In genomic region chr11:88548832-88549528, GRCm38 (mm10) we compare ENCODE assay signal across 13 mouse cellular contexts.
A peak's percentile ranks its signal among the peaks of the same experiment; 100 is the strongest.
DNase-seq lines count a peak whose midpoint lies in the region; ATAC-seq and TF ChIP-seq lines count a peak whose summit lies in the region.
"Had no signal": no experiment of that assay in that cellular context is flagged by ENCODE, and none has a peak within 500 bp of the region (broad histone marks: within the 10 kb centered on the region; RNA-seq: fewer than 3 reads in every experiment).

No protein-coding gene starts in this region.

- WGBS in forebrain, embryonic 15.5 days, result 61% methylated on average over 6 of the region's 6 CpGs
- WGBS in forebrain, postnatal 0 days, result 69% methylated on average over 6 of the region's 6 CpGs
- 72% methylated on average over 6 of the region's 6 CpGs for WGBS in midbrain, embryonic 11.5 days
- WGBS in midbrain, postnatal 0 days, result 74% methylated on average over 6 of the region's 6 CpGs
- WGBS in embryonic facial prominence, embryonic 12.5 days, result 69% methylated on average over 6 of the region's 6 CpGs
- WGBS in midbrain, embryonic 14.5 days, result 66% methylated on average over 6 of the region's 6 CpGs

- no peak overlapping the region for H3K4me2 ChIP-seq in forebrain, embryonic 15.5 days (replicated peaks)
- H3K4me2 ChIP-seq in forebrain, postnatal 0 days (ENCODE audit: low read depth), result no peak overlapping the region
- no peak overlapping the region for H3K4me2 ChIP-seq in midbrain, embryonic 11.5 days
- no peak overlapping the region for H3K4me2 ChIP-seq in midbrain, postnatal 0 days (ENCODE audit: low read depth, low read length, poor library complexity, severe bottlenecking)
- no peak overlapping the region for H3K4me2 ChIP-seq in embryonic facial prominence, embryonic 12.5 days (replicated peaks)
- no peak overlapping the region for H3K4me2 ChIP-seq in midbrain, embryonic 14.5 days (ENCODE audit: low read length)
- H3K4me2 ChIP-seq: liver, embryonic 12.5 days had no signal

- 0 out of 2 replicates have a peak overlapping the region, but pooled peaks have one; percentile 35 for H3K27ac ChIP-seq in forebrain, embryonic 15.5 days (replicated peaks)
- no peak overlapping the region for H3K27ac ChIP-seq in forebrain, postnatal 0 days (ENCODE audit: low read depth, low read length)
- H3K27ac ChIP-seq in midbrain, embryonic 11.5 days (ENCODE audit: low read depth, low read length), result no peak overlapping the region; the same call in 1 of the 2 replicates
- no peak overlapping the region for H3K27ac ChIP-seq in midbrain, postnatal 0 days (ENCODE audit: low read depth, low read length)
- H3K27ac ChIP-seq in embryonic facial prominence, embryonic 12.5 days, result peak overlapping the region; percentile 20
- 0 out of 2 replicates have a peak overlapping the region, but pooled peaks have one; percentile 6 for H3K27ac ChIP-seq in midbrain, embryonic 14.5 days (replicated peaks; ENCODE audit: low read depth, low read length)
- H3K27ac ChIP-seq: liver, embryonic 12.5 days had no signal

- H3K9ac ChIP-seq in forebrain, embryonic 15.5 days (replicated peaks), result no peak overlapping the region
- H3K9ac ChIP-seq in forebrain, postnatal 0 days, result no peak overlapping the region
- no peak overlapping the region for H3K9ac ChIP-seq in midbrain, embryonic 11.5 days (ENCODE audit: low read length)
- H3K9ac ChIP-seq in midbrain, postnatal 0 days (replicated peaks; ENCODE audit: low read length, poor library complexity, severe bottlenecking), result no peak overlapping the region
- H3K9ac ChIP-seq in embryonic facial prominence, embryonic 12.5 days, result no peak overlapping the region
- H3K9ac ChIP-seq in midbrain, embryonic 14.5 days (replicated peaks; ENCODE audit: low read length), result no peak overlapping the region
- H3K9ac ChIP-seq: liver, embryonic 12.5 days had no signal

- ATAC-seq in forebrain, embryonic 15.5 days (replicated peaks), result no peak
- ATAC-seq in forebrain, postnatal 0 days, result no peak
- no peak for ATAC-seq in midbrain, embryonic 11.5 days (ENCODE audit: low FRiP score)
- no peak for ATAC-seq in midbrain, postnatal 0 days (ENCODE audit: low FRiP score)
- no peak for ATAC-seq in embryonic facial prominence, embryonic 12.5 days (ENCODE audit: insufficient number of reproducible peaks, insufficient read depth, low FRiP score, low TSS enrichment)
- ATAC-seq in midbrain, embryonic 14.5 days (ENCODE audit: low FRiP score, low TSS enrichment), result no peak
- ATAC-seq: intestine, embryonic 16.5 days; liver, embryonic 12.5 days had no signal

- no peak for TF ChIP-seq CTCF in forebrain, postnatal 0 days (IDR thresholded peaks at IDR 0.05; ENCODE audit: low read depth)
- TF ChIP-seq CTCF in midbrain, postnatal 0 days (IDR thresholded peaks at IDR 0.05), result no peak

- H3K4me1 ChIP-seq in forebrain, embryonic 15.5 days, result peaks cover 74% of the 10 kb centered on the region
- 0 out of 2 replicates have a peak, but pooled peaks cover 4% of the 10 kb centered on the region for H3K4me1 ChIP-seq in forebrain, postnatal 0 days (ENCODE audit: insufficient read depth)
- peaks cover 66% of the 10 kb centered on the region for H3K4me1 ChIP-seq in midbrain, embryonic 11.5 days (ENCODE audit: control insufficient read depth, insufficient read depth, low read length)
- H3K4me1 ChIP-seq in midbrain, postnatal 0 days (ENCODE audit: insufficient read depth, low read length), result peaks cover 14% of the 10 kb centered on the region
- H3K4me1 ChIP-seq in embryonic facial prominence, embryonic 12.5 days, result peaks cover 75% of the 10 kb centered on the region
- H3K4me1 ChIP-seq in midbrain, embryonic 14.5 days (ENCODE audit: control insufficient read depth, insufficient read depth, low read length), result peaks cover 69% of the 10 kb centered on the region

- DNase-seq in forebrain, postnatal 0 days, result no peak
- peak; percentile 83 for DNase-seq in midbrain, embryonic 11.5 days (ENCODE audit: low spot score, missing footprints)
- no peak for DNase-seq in midbrain, postnatal 0 days (ENCODE audit: low spot score)
- DNase-seq in midbrain, embryonic 14.5 days, result no peak
- no peak for DNase-seq in cerebellum, adult 9-10 months
- no peak for DNase-seq in gastrocnemius, postnatal 25 days
- DNase-seq: cerebellum, adult 18-20 months; lung, postnatal 14 days; spleen, adult 18-20 months had no signal

- no peaks in the 10 kb centered on the region for H3K9me3 ChIP-seq in forebrain, embryonic 15.5 days
- no peaks in the 10 kb centered on the region for H3K9me3 ChIP-seq in forebrain, postnatal 0 days (ENCODE audit: low read length)
- no peaks in the 10 kb centered on the region for H3K9me3 ChIP-seq in midbrain, embryonic 11.5 days (ENCODE audit: control insufficient read depth, low read length)
- H3K9me3 ChIP-seq in midbrain, postnatal 0 days (ENCODE audit: low read length), result no peaks in the 10 kb centered on the region
- H3K9me3 ChIP-seq in embryonic facial prominence, embryonic 12.5 days, result no peaks in the 10 kb centered on the region
- no peaks in the 10 kb centered on the region for H3K9me3 ChIP-seq in midbrain, embryonic 14.5 days (ENCODE audit: control insufficient read depth, low read length)
- H3K9me3 ChIP-seq: liver, embryonic 12.5 days had no signal

- no peak overlapping the region for H3K4me3 ChIP-seq in forebrain, embryonic 15.5 days
- H3K4me3 ChIP-seq in forebrain, postnatal 0 days (ENCODE audit: low read depth, low read length), result no peak overlapping the region
- H3K4me3 ChIP-seq in midbrain, embryonic 11.5 days (ENCODE audit: low read depth, low read length), result no peak overlapping the region
- no peak overlapping the region for H3K4me3 ChIP-seq in midbrain, postnatal 0 days (ENCODE audit: low read depth, low read length)
- H3K4me3 ChIP-seq in embryonic facial prominence, embryonic 12.5 days, result no peak overlapping the region
- no peak overlapping the region for H3K4me3 ChIP-seq in midbrain, embryonic 14.5 days (replicated peaks; ENCODE audit: low read depth, low read length)
- H3K4me3 ChIP-seq: liver, embryonic 12.5 days had no signal

- no peaks in the 10 kb centered on the region for H3K27me3 ChIP-seq in forebrain, embryonic 15.5 days
- no peaks in the 10 kb centered on the region; the same call in 1 of the 2 replicates for H3K27me3 ChIP-seq in forebrain, postnatal 0 days (ENCODE audit: insufficient read depth, low read length)
- no peaks in the 10 kb centered on the region for H3K27me3 ChIP-seq in midbrain, embryonic 11.5 days (ENCODE audit: control insufficient read depth, insufficient read depth, low read length)
- H3K27me3 ChIP-seq in midbrain, postnatal 0 days (ENCODE audit: insufficient read depth, low read length), result no peaks in the 10 kb centered on the region
- no peaks in the 10 kb centered on the region for H3K27me3 ChIP-seq in embryonic facial prominence, embryonic 12.5 days
- H3K27me3 ChIP-seq in midbrain, embryonic 14.5 days (ENCODE audit: control insufficient read depth, insufficient read depth, low read length), result no peaks in the 10 kb centered on the region
- H3K27me3 ChIP-seq: liver, embryonic 12.5 days had no signal

- no peaks in the 10 kb centered on the region for H3K36me3 ChIP-seq in forebrain, embryonic 15.5 days
- H3K36me3 ChIP-seq in forebrain, postnatal 0 days (ENCODE audit: insufficient read depth), result no peaks in the 10 kb centered on the region
- no peaks in the 10 kb centered on the region for H3K36me3 ChIP-seq in midbrain, embryonic 11.5 days (ENCODE audit: control insufficient read depth, insufficient read depth, low read length)
- H3K36me3 ChIP-seq in midbrain, postnatal 0 days (ENCODE audit: insufficient read depth, low read length), result no peaks in the 10 kb centered on the region
- no peaks in the 10 kb centered on the region for H3K36me3 ChIP-seq in embryonic facial prominence, embryonic 12.5 days
- H3K36me3 ChIP-seq in midbrain, embryonic 14.5 days (ENCODE audit: control insufficient read depth, insufficient read depth, low read length), result no peaks in the 10 kb centered on the region
- H3K36me3 ChIP-seq: liver, embryonic 12.5 days had no signal

Comparison
In these comparisons a context has a peak if more than half of its experiments do, and no peak if none do; other contexts are left out.
1. H3K27ac ChIP-seq: peak in forebrain, embryonic 15.5 days (single experiment), embryonic facial prominence, embryonic 12.5 days (single experiment) and midbrain, embryonic 14.5 days (single experiment); none in forebrain, postnatal 0 days (single experiment), midbrain, embryonic 11.5 days (single experiment) and midbrain, postnatal 0 days (single experiment).